Mouse (Mus musculus): ENCODE data around the gene Cdk9. TPM values are rescaled to one million over a fixed set of nuclear protein-coding genes. Genes with fewer than 3 reads are reported as not detected.

Cdk9 gene
- total and polyA plus RNA-seq, 3 experiments: 69.7 to 131 (median 74.7) TPM

DNA sequence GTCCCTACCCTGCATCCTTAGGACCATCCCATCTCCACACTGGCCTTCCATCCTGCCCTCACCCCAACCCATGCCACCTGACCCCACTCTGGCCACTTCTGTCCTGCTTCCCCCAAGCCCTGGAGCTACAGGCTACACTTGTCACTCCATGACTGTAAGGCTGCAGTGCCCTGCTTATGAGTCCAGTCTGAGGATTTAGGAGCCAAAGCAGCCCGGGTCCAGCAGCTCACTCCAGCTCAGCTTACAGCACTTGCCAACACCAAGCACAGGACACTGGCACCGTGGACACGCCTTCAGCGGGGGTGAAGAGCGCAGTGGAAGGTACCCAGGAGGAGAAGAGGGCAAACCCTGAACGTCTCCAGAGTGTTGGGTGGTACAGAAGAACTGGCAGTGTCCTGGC lies 5.9 kb downstream of the Cdk9 start:
- DNase-seq: no peak

DNA sequence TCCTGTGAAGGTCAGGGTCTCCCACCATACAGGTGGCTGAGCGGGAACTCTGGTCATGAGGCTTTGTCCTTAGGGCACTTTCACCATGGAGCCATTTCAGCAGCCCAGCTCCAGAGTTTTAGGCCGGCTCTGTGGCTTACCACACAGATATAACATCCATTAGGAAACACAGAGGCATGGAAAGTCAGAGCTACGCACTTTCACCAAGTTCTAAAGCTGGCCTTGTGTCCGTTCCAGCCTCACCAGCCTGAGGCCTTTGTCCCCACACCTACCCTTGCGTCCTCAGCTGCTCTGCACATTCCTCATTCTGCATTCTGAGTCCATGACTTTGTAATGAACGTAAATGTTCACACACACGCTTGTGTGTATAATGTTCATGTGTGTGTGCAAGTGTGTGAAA lies 7.9 kb downstream of the Cdk9 start:
- DNase-seq: no peak

DNA sequence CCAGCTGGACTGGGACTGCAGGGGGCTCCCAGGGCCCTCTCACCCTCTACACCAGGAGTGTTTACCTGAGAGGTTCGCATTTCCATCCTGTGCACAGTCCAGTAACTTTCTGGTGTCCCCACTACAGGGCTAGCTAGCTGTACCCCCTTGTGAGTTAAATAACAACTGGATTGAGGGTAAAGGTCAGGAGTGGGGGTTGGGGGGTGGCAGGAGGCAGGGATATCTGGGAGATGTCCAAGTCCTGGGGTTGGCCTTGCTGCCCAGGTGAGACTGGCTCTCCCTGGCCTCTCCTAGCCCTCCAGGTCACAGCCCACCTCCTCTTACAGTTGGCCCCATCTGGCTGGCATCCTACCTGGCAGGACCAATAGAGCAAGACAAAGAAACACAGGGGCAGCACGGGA lies 8.9 kb downstream of the Cdk9 start, which contains the start of gene Fpgs:
TSS of gene Fpgs (minus strand) at position 125 of the 401 bp plus-strand sequence.
- DNase-seq: no peak

DNA sequence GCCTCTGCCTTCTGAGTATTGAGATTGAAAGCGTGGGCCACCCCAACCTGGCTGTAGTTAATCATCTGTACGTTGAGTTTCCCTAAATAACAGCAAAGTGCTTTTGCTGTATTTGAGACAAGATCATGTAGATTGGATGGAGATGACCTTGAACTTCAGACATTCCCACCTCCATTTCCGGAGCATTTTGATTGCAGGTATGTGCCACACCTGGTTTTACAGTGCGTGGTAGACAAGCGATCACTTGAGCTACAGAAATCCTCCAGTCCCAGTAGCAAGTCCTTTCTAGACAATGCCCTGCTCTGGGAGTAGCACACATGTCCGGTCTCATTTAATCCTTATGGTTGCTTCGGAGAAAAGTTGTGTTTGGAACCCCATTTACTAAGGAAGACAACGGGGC lies 9.8 kb downstream of the Cdk9 start:
- no peak for DNase-seq

DNA sequence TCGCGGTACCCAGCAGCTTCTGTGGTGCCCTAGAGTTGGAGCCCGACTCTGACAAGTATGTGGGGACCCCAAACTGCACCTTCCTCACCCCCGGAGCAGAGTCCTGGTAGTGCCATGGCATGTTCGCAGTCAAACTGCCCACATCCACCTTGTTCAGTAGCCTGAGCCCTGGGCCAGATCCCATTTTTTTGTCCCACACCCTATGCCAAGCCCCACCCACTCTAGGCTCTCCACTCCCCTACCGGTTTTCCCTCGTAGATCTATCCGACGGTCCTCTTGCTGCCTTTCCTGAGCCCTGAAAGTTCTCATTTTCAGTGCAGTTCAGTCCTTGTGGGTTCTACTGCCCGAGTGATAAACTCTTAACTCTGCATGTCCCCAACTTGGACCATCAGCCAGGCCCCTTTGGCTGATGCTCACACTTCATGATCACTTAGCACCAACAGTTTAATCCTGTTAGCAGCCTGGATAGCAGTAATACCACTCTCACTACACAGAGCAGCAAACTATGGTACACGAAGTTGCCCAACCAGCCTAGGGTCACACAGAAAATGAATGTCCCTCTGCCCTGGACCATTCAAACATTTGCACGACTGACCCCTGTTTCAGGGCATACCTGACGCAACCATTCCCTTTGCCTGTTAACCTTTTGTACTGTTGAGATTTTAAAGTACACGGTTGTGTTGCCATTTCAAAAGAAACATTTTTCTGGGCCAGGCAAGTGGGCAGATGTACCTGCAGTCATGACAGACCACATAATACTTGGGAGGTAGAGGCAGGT lies 11.7 kb downstream of the Cdk9 start:
- DNase-seq: no peak

DNA sequence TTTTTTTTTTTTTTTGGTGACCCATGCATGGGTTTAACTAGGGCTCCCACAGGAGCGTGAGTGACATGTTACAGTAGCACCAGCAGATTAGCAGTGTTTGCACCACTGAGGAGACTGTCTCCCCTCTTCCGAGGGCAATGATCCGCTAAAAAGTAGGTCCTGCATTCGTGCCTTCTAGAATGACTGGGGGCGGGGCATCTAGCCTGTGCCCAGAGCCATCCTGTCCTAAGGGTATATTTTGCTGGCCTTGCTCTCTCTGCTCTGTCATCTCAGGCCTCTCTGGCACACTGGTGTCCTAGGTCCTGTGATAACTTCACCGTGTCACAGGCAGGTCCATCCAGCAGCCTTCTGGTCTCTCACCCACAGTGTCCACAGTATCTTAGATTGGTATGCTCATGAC lies 13.2 kb downstream of the Cdk9 start:
- no peak for DNase-seq

DNA sequence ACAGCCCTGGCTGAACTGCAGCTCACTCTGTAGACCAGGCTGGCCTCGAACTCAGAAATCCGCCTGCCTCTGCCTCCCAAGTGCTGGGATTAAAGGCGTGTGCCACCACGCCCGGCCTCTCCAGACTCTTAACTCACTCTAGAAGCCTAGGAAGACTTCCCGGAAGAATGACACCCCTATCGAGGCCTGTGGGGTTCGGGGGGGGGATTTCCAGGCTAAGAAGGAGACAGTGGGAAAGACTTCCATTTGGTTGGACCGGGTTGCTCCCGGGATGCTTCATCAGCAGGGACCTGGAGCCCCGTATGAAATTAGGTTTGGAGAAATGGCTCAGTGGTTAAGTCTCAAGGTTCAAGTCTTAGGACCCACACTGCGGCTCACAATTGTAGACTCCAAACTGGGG lies 18.2 kb downstream of the Cdk9 start:
- no peak for DNase-seq

DNA sequence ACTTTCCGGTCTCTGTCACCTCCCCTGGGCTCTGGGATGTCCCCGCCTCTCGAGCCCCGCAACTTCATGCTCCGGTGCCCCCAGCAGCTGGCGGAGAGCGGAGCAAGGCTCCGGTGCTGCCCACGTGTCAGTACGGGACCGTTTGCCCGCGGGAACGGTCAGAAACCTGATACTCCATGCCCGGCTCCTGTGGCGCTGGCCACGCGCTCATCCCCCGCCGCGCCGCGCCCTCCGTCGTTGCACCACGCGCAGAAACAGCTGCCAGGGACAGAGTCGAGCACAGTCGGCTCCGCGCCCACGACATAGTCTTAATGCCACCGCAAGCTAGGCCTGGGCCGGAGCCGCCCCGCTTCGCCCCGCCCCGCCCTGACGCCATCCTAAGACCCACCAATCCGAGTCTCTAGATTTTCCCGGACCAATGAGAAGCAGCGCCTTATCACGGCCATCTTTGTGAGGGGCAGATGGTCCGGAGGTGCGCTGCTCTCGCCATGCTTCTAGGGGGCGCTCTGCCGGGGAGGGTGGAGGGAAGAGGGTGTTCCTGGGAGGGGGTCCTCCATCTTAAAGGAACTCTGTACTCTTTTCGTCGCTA lies 19.0 kb downstream of the Cdk9 start:
- DNase-seq: peak; percentile 97

DNA sequence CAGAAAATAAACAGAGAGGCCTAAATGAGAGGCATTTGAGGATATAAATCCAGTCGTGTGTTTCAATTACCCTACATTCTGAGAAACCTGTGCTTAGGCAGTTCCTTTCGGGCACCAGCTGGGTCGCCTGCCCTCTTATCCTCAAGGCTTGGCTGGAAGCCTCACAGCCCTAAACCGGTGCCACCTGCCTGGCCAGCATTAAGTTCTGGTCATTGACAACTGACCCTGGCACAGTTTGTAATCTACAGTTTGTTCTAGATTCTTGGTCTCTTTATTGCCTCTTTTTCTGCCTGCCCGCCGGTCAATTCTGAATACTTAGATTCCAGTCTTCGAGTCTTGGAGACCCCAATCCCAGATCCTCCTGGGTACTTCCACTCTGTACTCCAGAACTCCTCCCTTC lies 19.6 kb downstream of the Cdk9 start:
- DNase-seq: no peak

DNA sequence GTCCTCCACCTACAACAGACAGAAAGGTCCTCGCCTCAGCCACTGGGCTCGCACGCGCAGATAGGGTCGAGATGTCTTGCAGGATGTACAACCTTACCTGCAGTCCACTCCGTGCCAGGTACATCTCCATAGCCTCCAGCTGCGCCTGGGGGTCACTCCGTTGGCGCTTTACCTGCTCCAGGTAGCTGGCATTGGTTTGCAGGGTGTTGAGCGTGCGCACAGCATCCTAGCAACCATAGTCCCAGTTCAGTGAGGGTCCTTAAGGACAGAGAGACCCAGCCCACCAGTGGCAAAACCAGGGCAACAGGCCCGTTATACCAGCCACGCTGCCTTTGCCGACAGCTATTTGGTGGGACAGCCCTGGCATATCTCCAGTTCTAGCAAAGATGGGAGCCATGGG lies 20.4 kb downstream of the Cdk9 start:
- DNase-seq: no peak

DNA sequence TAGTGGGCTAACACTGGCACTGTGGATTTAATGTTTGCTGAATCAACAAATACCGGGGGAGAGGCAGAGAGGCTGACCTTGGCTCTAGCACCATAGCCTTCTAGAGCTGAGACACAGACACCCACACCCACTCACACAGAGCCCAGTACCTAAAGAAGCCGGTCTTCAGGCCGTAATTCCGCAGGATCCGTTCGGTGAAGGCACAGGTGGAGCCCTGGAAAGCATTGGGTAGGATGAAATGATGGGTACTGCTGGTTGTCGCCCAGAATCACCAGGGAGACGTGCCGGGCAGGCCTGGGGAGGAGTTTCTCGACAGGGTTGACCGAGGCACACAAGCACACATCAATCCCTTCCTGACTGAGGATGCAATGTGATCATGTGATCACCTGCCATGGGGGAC lies 21.8 kb downstream of the Cdk9 start:
- DNase-seq: no peak

DNA sequence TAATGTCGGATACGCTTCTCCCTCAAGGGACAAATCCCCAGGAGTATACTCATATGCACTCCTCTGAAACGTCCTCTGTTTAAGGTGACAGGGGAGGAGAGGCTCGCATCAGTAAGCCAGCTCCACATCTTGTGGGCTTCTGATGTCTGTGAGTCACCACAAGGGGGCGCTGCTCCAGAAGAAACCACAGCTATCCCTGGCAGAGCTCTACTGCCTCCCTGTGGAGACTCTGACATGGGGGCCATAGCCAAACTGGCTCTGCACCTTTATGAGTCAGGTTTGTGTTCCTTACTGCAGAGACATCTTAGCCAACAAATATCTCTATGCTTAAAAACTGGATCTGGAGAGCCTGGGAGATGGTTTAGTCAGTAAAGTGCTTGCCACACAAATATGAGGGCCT lies 23.5 kb downstream of the Cdk9 start:
- DNase-seq: peak; percentile 87

DNA sequence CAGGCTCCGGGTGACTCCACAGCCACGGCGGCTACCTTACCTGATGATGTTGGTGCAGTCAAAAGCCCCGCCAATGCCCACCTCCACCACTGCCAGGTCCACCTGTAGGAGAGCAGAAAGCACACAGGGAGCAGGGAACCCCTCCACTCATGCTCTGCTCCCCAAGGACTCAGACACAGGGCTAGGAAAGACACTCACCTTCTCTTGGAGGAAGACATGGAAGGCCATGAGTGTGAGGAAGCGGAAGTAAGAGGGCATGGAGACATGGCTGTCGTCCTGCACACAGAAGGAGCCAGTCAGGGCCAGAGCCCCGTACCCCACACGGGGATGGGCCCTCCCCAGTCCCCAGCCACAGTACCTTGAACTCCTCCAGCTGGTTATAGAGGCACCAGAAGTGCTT lies 25.3 kb downstream of the Cdk9 start:
- no peak for DNase-seq

DNA sequence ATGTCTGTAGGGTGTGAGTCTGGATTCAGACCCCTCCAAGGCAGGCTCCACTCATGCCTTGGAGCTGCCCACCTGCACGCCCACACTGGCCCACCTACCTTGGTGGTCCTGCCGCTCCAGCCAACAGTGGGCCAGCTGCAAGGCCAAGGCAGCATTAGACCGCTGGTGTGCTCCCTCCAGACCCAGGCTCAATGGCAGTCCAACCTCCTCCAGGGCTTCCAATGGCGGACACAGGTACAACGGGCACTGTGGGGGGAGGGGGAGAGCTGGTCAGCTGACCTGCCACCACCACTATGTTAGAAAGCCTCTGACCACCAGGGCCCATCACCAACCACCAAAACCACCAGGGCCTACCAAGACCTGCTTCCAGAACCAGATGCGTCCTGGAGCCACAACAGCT lies 26.2 kb downstream of the Cdk9 start:
- DNase-seq: no peak

DNA sequence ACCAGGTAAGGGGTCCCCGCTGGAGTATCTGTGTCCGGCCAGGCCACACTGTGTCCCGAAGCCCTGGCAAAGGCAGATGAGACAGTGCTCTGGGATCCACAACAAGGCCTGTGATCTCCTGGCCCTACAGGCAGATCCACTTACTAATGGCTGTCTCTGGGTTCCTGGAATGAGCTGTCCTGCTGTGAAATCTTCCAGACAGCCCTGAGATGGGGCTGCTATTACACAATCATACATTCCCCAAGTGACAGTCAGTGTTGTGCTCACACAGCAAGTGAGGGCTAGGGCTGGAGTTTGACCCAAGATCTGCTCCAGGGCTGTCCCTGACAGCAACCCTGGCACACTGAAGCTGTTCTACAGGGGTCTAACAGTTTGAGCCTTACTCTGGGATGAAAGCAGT lies 27.1 kb downstream of the Cdk9 start:
- DNase-seq: peak; percentile 79

DNA sequence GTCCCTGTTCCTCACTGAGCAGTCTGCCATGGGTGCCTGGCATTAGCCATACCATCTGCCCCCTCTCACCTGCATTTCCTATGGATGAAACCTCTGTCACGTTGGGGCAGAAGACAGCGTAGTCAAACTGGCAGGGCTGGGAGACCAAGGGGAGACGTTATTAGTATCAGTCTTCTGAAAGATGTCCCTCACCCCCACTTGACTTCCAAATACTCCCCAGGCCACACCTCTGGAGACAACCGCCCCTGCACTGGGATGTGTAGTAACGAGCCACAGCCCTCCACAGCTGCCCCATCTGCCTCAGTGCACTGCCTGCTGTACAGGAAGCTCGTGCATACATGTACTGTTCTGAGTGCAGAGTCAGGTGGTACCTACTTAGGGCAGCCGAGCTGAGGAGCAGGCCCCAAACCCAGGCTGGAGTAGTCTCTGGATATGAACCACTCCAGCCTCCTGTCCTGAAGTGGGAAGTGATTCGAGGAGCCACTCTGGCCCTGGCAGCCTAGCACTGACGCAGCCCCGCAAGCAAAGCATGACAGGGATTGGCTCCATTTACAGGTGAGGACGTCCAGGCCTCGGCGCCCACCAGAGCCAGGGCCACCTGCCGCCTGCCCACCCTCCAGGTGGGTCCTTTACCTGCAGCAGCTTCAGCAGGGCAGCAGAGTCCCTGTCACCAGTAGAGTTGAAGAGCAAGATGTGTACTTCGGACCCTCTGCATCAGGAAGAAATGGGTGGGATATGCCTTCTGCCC lies 28.0 kb downstream of the Cdk9 start:
- DNase-seq: no peak

DNA sequence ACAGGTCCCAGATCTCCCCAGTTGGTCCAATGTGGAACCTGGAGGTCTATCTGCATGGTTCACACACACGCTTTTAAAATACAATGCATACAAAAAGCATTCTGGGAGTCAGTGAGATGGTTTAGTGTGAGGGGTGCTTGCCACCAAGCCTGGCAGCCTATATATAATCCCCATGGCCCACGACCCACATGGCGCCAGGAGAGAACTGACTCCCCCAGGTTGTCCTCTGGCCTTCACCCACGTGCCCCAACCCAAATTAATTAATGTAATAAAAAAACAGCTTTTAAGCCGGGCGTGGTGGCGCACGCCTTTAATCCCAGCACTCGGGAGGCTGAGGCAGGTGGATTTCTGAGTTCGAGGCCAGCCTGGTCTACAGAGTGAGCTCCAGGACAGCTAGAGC lies 29.2 kb downstream of the Cdk9 start:
- no peak for DNase-seq

DNA sequence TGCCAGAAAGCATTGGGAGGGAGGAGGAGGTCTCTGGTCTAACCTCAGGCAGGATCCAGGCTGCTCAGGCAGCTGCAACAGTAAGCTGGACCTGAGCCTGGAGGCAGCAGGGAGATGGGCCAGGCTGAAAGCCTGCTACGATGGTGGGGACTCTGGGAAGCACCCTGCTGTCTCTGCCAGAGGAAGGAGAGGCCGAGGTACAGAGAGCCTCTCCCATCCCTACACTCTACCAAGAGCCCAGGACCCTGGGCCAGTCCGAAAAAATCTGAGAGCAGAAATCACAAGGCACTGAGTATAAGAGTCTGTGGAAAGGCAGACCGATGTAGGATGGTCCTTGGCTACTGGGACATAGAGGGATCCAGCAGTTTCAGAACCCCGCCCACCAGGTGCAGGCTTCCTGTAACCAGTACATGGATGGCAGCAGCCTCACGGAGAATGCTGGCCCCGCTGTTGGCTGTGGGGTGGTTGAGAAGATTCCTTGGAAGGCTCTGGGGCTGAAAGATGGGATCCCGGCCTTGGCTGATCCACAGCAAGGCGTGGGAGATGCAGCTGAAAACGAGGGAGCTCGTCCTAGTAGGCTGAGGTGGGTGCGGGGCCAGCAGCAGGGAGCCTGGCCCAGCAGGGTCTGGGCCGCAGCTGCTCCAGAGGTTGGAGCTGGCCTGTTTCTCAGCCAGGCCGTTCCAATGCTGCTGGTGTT lies 30.0 kb downstream of the Cdk9 start:
- no peak for DNase-seq

DNA sequence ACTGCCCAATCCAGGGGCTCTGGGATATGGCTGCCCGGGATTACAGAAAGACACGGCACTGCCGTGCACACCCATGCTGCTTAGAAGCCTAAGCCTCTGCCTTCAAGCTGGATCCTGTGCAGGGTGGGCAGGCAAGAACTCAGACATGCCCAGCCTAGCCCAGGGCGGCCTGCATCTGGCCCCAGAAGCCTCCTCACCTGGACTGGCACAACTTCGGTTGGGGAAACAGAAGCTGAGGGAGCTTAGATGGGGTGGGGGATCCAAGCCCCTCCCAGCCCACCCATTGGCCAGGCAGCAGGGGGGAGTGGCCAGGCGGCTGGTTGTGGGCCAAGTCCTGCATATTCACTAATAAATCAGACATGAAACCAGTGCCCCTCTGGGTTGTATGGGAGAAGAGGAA lies 31.1 kb downstream of the Cdk9 start:
- no peak for DNase-seq

DNA sequence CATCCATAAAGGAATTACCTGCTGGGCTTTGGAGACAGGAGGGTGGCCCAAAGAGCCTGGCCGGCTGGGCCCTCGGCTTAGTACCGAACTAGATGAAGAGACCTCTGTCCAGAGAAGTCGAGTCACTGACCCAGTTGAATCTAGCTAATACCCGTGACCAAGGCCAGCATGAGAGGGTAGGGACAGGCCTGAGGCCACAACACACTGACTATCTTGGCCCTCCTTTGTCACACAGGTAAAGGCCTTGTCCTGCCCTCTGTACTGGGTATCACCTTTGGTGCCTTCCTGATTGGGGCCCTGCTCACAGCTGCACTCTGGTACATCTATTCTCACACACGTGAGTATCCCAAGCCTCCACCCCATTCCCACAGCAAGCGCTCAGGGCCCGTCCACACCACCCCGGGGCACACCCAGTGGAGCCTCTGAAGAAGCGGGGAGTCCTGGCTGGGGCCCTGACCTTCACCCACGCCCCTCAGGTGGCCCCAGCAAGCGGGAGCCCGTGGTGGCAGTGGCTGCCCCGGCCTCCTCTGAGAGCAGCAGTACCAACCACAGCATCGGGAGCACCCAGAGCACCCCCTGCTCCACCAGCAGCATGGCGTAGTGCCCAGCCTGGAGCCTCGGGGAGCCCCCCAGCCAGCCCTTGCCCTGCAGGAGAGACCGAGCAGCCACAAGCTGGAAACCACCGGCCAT lies 31.8 kb downstream of the Cdk9 start:
- DNase-seq: no peak

DNA sequence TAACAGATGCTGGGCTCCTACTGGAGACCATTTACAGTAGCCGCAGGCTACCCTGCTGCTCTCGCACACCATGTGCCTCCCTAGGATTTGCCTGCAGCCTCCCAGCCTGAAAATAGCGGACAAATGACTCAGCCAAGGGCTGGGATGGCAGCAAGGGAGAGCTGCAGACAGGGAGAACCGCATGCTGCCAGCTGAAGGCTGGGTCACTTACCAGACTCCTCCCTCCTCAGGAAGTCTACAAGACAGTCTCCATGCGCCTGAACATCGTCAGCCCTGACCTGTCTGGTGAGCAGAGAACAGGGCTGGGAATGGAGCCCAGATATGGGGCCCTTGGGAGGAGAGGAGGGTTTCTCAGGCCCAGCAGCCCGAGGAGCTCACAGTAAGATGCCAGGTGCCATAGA lies 32.8 kb downstream of the Cdk9 start:
- peak; percentile 84 for DNase-seq

DNA sequence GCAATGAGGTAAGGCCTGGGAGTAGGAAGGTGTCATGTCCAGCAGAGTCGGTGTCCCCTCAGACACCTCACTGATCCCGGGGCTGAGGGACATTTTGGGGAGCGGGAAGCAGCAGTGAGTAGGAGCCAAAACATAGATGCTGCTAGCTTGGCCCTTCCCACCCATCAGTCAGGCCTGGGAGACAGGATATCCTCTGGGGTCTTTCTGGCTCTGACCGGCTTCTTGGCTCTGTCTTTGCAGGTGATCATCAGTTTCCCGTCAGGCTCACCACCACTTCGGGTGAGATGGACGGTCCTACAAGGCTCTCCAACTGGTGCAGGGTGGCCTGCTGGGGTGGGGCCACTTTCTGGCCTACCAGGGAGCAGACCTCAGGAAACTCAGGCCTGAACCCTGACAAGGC lies 35.2 kb downstream of the Cdk9 start:
- no peak for DNase-seq

Measured in adrenal gland, adult 2 months (tissue).